Mouse (Mus musculus): ENCODE data around the gene Psg19. TPM values are rescaled to one million over a fixed set of nuclear protein-coding genes. Genes with fewer than 3 reads are reported as not detected.

Psg19 gene
- total RNA-seq, 2 experiments from 2014 or later = not detected

DNA sequence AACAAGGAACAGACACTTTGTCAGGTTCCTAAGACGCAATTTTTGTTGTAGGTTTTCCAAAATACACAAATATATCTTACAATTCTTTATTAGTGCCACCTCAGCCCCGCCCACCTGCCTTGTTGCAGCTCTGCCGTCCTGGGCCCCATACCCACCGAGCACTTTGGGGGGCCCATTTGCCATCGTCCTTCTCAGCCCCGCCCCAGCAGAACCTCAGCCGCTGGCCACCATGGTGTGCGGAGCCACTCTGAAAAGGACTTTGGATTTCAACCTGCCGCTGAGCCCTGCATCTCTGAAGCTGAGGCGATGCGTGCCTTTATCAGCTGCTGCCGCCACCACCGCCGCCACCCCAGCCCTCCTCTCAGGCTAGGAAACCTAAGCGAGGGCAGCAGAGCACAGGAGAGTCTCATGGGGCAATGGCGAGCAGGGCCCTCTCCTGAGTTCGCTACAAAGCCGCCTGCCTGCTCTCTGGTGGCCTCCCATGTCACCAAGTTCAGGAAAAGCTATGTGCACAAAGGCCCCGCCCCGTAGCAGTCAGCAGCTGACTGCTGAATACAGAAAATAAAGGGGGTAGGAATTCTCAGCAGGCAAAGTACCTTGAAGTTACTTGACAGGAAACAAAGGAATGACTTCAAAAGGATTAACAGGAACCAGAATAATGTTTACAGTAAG lies 52.0 kb downstream of the Psg19 start:
- DNase-seq = no peak

Other genes starting within 250 kb of the Psg19 start
- not detected for gene Psg27, start 231.2 kb downstream of the Psg19 start, total RNA-seq (2021)
- gene Psg23, start 182.0 kb downstream of the Psg19 start, total RNA-seq (2021) = not detected
- gene Psg21, start 141.8 kb downstream of the Psg19 start, total RNA-seq (2021) = not detected
- gene Psg20, start 112.3 kb downstream of the Psg19 start, total RNA-seq (2021) = not detected
- not detected for gene Psg22, start 80.4 kb downstream of the Psg19 start, total RNA-seq (2021)
- gene Psg17, start 23.1 kb upstream of the Psg19 start, total RNA-seq (2021) = not detected
- 1 to 10 TPM; 2.8 to 3.4 TPM for gene Mill2, start 41.4 kb upstream of the Psg19 start, total RNA-seq (2021)
- under 1 TPM; 0.51 to 0.67 TPM for gene Pglyrp1, start 72.8 kb upstream of the Psg19 start, total RNA-seq (2021)
- gene Ccdc61, start 111.9 kb upstream of the Psg19 start, total RNA-seq (2021) = 1 to 10 TPM; 5.2 to 6.5 TPM
- gene Nova2, start 127.4 kb upstream of the Psg19 start, total RNA-seq (2021) = 1 to 10 TPM; 1.7 to 2.1 TPM
- gene Nanos2, start 188.9 kb upstream of the Psg19 start, total RNA-seq (2021) = not detected
- gene Mypop, start 192.7 kb upstream of the Psg19 start, total RNA-seq (2021) = 1 to 10 TPM; 4.3 to 4.9 TPM
- gene Irf2bp1, start 205.5 kb upstream of the Psg19 start, total RNA-seq (2021) = 10 to 100 TPM; 13.7 to 14.3 TPM
- not detected for gene Foxa3, start 225.0 kb upstream of the Psg19 start, total RNA-seq (2021)
- 10 to 100 TPM; 56.6 to 59.4 TPM for gene Sympk, start 225.9 kb upstream of the Psg19 start, total RNA-seq (2021)

Data from gastrocnemius, postnatal 25 days (tissue).